Mouse (Mus musculus) embryonic facial prominence, embryonic 13.5 days (tissue): Measurements from ENCODE around the gene Pds5a. TPM values are rescaled to one million over a fixed set of nuclear protein-coding genes. Genes with fewer than 3 reads are reported as not detected.
"Not testable (repeated sequence)": the region's sequence is repeated elsewhere in the genome, so short reads cannot be mapped to it uniquely, and the experiment has no call there.

Experiments used
- ATAC-seq: fragments of 200-750 bp; cut with Nextera tagmentation; 2 replicates; pipeline ENCODE4 v1.8.0; 2017; ENCODE audit warnings: low read depth; ENCODE audit not compliant: insufficient number of reproducible peaks, insufficient read depth, low FRiP score, low TSS enrichment
- H3K27ac ChIP-seq: fragments of 300-500 bp; sonication (generic); 2 replicates; pipeline ENCODE4 v1.5.1; 2015; ENCODE audit warnings: moderate library complexity, mild to moderate bottlenecking, inconsistent platforms
- H3K27me3 ChIP-seq: fragments of 300-500 bp; sonication (generic); 2 replicates; pipeline ENCODE4 v1.6.1; 2015; ENCODE audit warnings: mild to moderate bottlenecking, inconsistent platforms
- H3K36me3 ChIP-seq: fragments of 300-500 bp; sonication (generic); 2 replicates; pipeline ENCODE4 v1.6.1; 2015; ENCODE audit warnings: mild to moderate bottlenecking, inconsistent platforms
- H3K4me1 ChIP-seq: fragments of 300-500 bp; sonication (generic); 2 replicates; pipeline ENCODE4 v1.6.1; 2015; ENCODE audit warnings: inconsistent platforms
- H3K4me2 ChIP-seq: fragments of 300-500 bp; sonication (generic); 2 replicates; pipeline ENCODE4 v1.6.1; 2015; ENCODE audit warnings: moderate library complexity, mild to moderate bottlenecking, inconsistent platforms
- H3K4me3 ChIP-seq: fragments of 300-500 bp; sonication (generic); 2 replicates; pipeline ENCODE4 v1.5.1; 2015; ENCODE audit warnings: mild to moderate bottlenecking, inconsistent platforms
- H3K9ac ChIP-seq: fragments of 300-500 bp; sonication (generic); 2 replicates; pipeline ENCODE4 v1.6.1; 2015; ENCODE audit warnings: mild to moderate bottlenecking, inconsistent platforms
- H3K9me3 ChIP-seq: fragments of 300-500 bp; sonication (generic); 2 replicates; pipeline ENCODE4 v1.6.1; 2016; ENCODE audit warnings: inconsistent platforms
- WGBS: fragments of 180-500 bp; shearing (Covaris S2); methylation state at CpG from one replicate; pipeline ENCODE4 v1.1.7; 2015; ENCODE audit warnings: mixed read lengths; 5-methylcytosine and 5-hydroxymethylcytosine counted together
- polyA plus RNA-seq: library from polyadenylated mRNA; unstranded; fragments of >200 nt; fragmentation: Nextera tagmentation; extraction: Ambion mirVana; gene quantifications from 2 replicates; pipeline ENCODE4 v1.2.1, GENCODE M21; 2015

Gene Pds5a
- 80.2 and 89.0 TPM in 2 replicates for polyA plus RNA-seq

GRCm38 (mm10) chr5:65697836-65698758 is at the start of gene Pds5a:
Pds5a (minus strand) TSS chr5:65698273.
- no peaks in the 10 kb centered on the region for H3K27me3 ChIP-seq
- 0% methylated on average over 68 of the region's 140 CpGs for WGBS
- peak within 1 kb of the TSS; percentile 97 for H3K27ac ChIP-seq
- peak within 1 kb of the TSS; percentile 68 for H3K4me2 ChIP-seq
- H3K9ac ChIP-seq = peak within 1 kb of the TSS; percentile 99
- no peaks in the 10 kb centered on the region for H3K9me3 ChIP-seq
- peaks cover 24% of the 10 kb centered on the region for H3K4me1 ChIP-seq
- peaks cover 16% of the 10 kb centered on the region; the same call in 1 of the 2 replicates for H3K36me3 ChIP-seq
- H3K4me3 ChIP-seq = peak within 1 kb of the TSS; percentile 77
- ATAC-seq = peak; percentile 92

GRCm38 (mm10) chr5:65746908-65747307 is 48.8 kb upstream of the Pds5a start:
- no peak overlapping the region for H3K9ac ChIP-seq
- WGBS = 73% methylated on average over 5 of the region's 5 CpGs
- H3K4me3 ChIP-seq = no peak overlapping the region
- no peak overlapping the region for H3K27ac ChIP-seq
- H3K4me1 ChIP-seq = no peaks in the 10 kb centered on the region
- H3K27me3 ChIP-seq = no peaks in the 10 kb centered on the region
- ATAC-seq = no peak
- H3K36me3 ChIP-seq = no peaks in the 10 kb centered on the region
- H3K9me3 ChIP-seq = no peaks in the 10 kb centered on the region
- H3K4me2 ChIP-seq = no peak overlapping the region

GRCm38 (mm10) chr5:65739366-65739765 is 41.3 kb upstream of the Pds5a start:
- Histone ChIP-seq H3K27me3 (no peaks in the 10 kb centered on the region), H3K4me2 (no peak overlapping the region), H3K4me1 (no peaks in the 10 kb centered on the region), H3K9me3 (no peaks in the 10 kb centered on the region), H3K9ac (no peak overlapping the region), H3K27ac (no peak overlapping the region), H3K36me3 (no peaks in the 10 kb centered on the region), H3K4me3 (no peak overlapping the region)
- ATAC-seq = no peak
- WGBS = 91% methylated on average over 3 of the region's 3 CpGs

- Histone ChIP-seq H3K36me3 (no peaks in the 10 kb centered on the region), H3K9ac (no peak overlapping the region), H3K4me1 (0 out of 2 replicates have a peak, but pooled peaks cover 6% of the 10 kb centered on the region), H3K27ac (no peak overlapping the region), H3K9me3 (no peaks in the 10 kb centered on the region), H3K4me2 (no peak overlapping the region), H3K4me3 (no peak overlapping the region), H3K27me3 (no peaks in the 10 kb centered on the region)
- WGBS = 81% methylated on average over 2 of the region's 2 CpGs
- no peak for ATAC-seq
Measured at GRCm38 (mm10) chr5:65735601-65736000, 37.5 kb upstream of the Pds5a start.

GRCm38 (mm10) chr5:65731173-65732007 is 33.3 kb upstream of the Pds5a start:
- no peak for ATAC-seq
- no peak overlapping the region for H3K4me2 ChIP-seq
- H3K4me1 ChIP-seq = 0 out of 2 replicates have a peak, but pooled peaks cover 6% of the 10 kb centered on the region
- no peaks in the 10 kb centered on the region for H3K27me3 ChIP-seq
- no peaks in the 10 kb centered on the region for H3K36me3 ChIP-seq
- H3K9ac ChIP-seq = no peak overlapping the region
- WGBS = 58% methylated on average over 9 of the region's 9 CpGs
- H3K27ac ChIP-seq = peak overlapping the region; percentile 7; the same call in 1 of the 2 replicates
- H3K4me3 ChIP-seq = no peak overlapping the region
- H3K9me3 ChIP-seq = no peaks in the 10 kb centered on the region

- H3K36me3 ChIP-seq = no peaks in the 10 kb centered on the region
- H3K4me3 ChIP-seq = peak overlapping the region; percentile 43
- no peaks in the 10 kb centered on the region for H3K9me3 ChIP-seq
- H3K4me2 ChIP-seq = peak overlapping the region; percentile 71
- no peaks in the 10 kb centered on the region for H3K4me1 ChIP-seq
- peak; percentile 79 for ATAC-seq
- H3K27me3 ChIP-seq = no peaks in the 10 kb centered on the region
- H3K27ac ChIP-seq = peak overlapping the region; percentile 90
- peak overlapping the region; percentile 65 for H3K9ac ChIP-seq
- WGBS = 2% methylated on average over 23 of the region's 23 CpGs
Measured at GRCm38 (mm10) chr5:65724311-65725054, 26.4 kb upstream of the Pds5a start.

- Histone ChIP-seq H3K36me3 (no peaks in the 10 kb centered on the region), H3K4me1 (no peaks in the 10 kb centered on the region), H3K27me3 (no peaks in the 10 kb centered on the region), H3K27ac (no peak overlapping the region), H3K9me3 (no peaks in the 10 kb centered on the region), H3K4me3 (no peak overlapping the region), H3K9ac (no peak overlapping the region), H3K4me2 (no peak overlapping the region)
- no peak for ATAC-seq
- 24% methylated on average over 3 of the region's 3 CpGs for WGBS
Measured at GRCm38 (mm10) chr5:65718368-65718767, 20.3 kb upstream of the Pds5a start.

- not testable (repeated sequence) for H3K9me3 ChIP-seq, H3K36me3 ChIP-seq, ATAC-seq, H3K4me3 ChIP-seq, H3K27me3 ChIP-seq, H3K9ac ChIP-seq, H3K4me1 ChIP-seq, H3K27ac ChIP-seq, H3K4me2 ChIP-seq
- WGBS = 95% methylated on average over 8 of the region's 8 CpGs
Measured at GRCm38 (mm10) chr5:65717903-65718211, 19.8 kb upstream of the Pds5a start.

- no peaks in the 10 kb centered on the region for H3K9me3 ChIP-seq
- no peak overlapping the region for H3K27ac ChIP-seq
- no peaks in the 10 kb centered on the region for H3K27me3 ChIP-seq
- no peaks in the 10 kb centered on the region for H3K4me1 ChIP-seq
- WGBS = 85% methylated on average over 18 of the region's 18 CpGs
- H3K4me3 ChIP-seq = no peak overlapping the region
- no peak overlapping the region for H3K9ac ChIP-seq
- no peaks in the 10 kb centered on the region for H3K36me3 ChIP-seq
- H3K4me2 ChIP-seq = no peak overlapping the region
- no peak for ATAC-seq
Measured at GRCm38 (mm10) chr5:65717063-65717902, 19.2 kb upstream of the Pds5a start.

- no peak overlapping the region for H3K4me2 ChIP-seq
- no peaks in the 10 kb centered on the region for H3K36me3 ChIP-seq
- H3K9ac ChIP-seq = no peak overlapping the region
- no peaks in the 10 kb centered on the region for H3K4me1 ChIP-seq
- 89% methylated on average over 6 of the region's 6 CpGs for WGBS
- no peak overlapping the region for H3K27ac ChIP-seq
- no peaks in the 10 kb centered on the region for H3K9me3 ChIP-seq
- H3K27me3 ChIP-seq = no peaks in the 10 kb centered on the region
- no peak overlapping the region for H3K4me3 ChIP-seq
- ATAC-seq = no peak
Measured at GRCm38 (mm10) chr5:65715084-65715483, 17.0 kb upstream of the Pds5a start.
